Mouse (Mus musculus) heart, adult 2 months (tissue): ENCODE measurements at regions not wholly inside any gene's neighbourhood (a gene's known extent, or its start where the extent isn't known, plus 50 kb on each side); places are given as distances from the start of the nearest gene placed in this dataset.

Source experiments
- CTCF ChIP-seq: fragments of 200-600 bp; IDR thresholded peaks from 2 replicates; pipeline ENCODE4 v1.8.1; 2022; ENCODE audit warnings: antibody characterized with exemption, mild to moderate bottlenecking, moderate library complexity
- EP300 ChIP-seq: fragments of 200-500 bp; IDR thresholded peaks from 2 replicates; pipeline ENCODE4 v1.6.1; 2011; ENCODE audit warnings: low read depth, low read length, control low read depth; ENCODE audit not compliant: insufficient read depth

GRCm38 (mm10) chr3:39347578-39347977 lies 460.8 kb downstream of the Fat4 start:
- TF ChIP-seq CTCF (no peak), EP300 (no peak)
